Comparison of ENCODE assay signal across 10 mouse cellular contexts in the genomic region with DNA sequence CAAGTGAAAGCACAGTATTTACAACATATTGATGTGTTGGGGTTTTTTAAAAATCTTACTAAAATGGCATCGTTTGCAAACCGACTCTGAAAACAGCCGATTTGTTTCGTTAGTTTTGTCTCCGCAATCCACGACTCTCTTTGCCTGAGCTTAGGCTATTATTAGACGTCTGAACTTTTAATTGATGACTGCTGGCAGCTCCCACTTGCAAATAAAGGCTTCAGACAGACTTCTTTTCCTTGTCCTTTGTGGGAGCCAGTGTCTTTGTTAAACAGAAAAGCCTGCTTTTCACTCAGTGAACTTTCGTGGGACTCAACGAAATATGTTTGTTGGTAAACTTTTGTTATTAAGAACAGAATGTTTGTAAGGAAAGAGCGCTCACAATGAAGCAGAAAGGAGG. TPM values are rescaled to one million over a fixed set of nuclear protein-coding genes. Genes with fewer than 3 reads are reported as not detected.
DNase-seq lines count a peak whose midpoint lies in the region; ATAC-seq lines count a peak whose summit lies in the region.
"Had no signal": no experiment of that assay in that cellular context is flagged by ENCODE, and none has a peak within 500 bp of the region (broad histone marks: within the 10 kb centered on the region; RNA-seq: fewer than 3 reads in every experiment).

No protein-coding gene starts in this region.

- H3K4me1 ChIP-seq in heart, embryonic 13.5 days = peaks cover 4% of the 10 kb centered on the region; the same call in 1 of the 2 replicates
- H3K4me1 ChIP-seq in hindbrain, embryonic 12.5 days = 0 out of 2 replicates have a peak, but pooled peaks cover 2% of the 10 kb centered on the region
- peaks cover 6% of the 10 kb centered on the region; the same call in 1 of the 2 replicates for H3K4me1 ChIP-seq in midbrain, embryonic 10.5 days

- H3K36me3 ChIP-seq in heart, embryonic 13.5 days = peaks cover 11% of the 10 kb centered on the region; the same call in 1 of the 2 replicates
- no peaks in the 10 kb centered on the region for H3K36me3 ChIP-seq in hindbrain, embryonic 12.5 days
- peaks cover 10% of the 10 kb centered on the region; the same call in 1 of the 2 replicates for H3K36me3 ChIP-seq in midbrain, embryonic 10.5 days

- peak overlapping the region; percentile 74 for H3K4me2 ChIP-seq in heart, embryonic 13.5 days
- H3K4me2 ChIP-seq in hindbrain, embryonic 12.5 days (replicated peaks) = peak overlapping the region; percentile 42

- WGBS in heart, embryonic 13.5 days = 21% methylated on average over 10 of the region's 10 CpGs
- WGBS in hindbrain, embryonic 12.5 days = 29% methylated on average over 10 of the region's 10 CpGs
- WGBS in midbrain, embryonic 10.5 days = 28% methylated on average over 10 of the region's 10 CpGs

- no peak for ATAC-seq in heart, embryonic 13.5 days (ENCODE audit: extremely low read depth, insufficient number of reproducible peaks, low FRiP score, low TSS enrichment)
- ATAC-seq in hindbrain, embryonic 12.5 days (ENCODE audit: low FRiP score) = no peak

- DNase-seq in heart, postnatal 14 days = no peak
- DNase-seq in brain, embryonic 18.5 days (ENCODE audit: low read depth, low spot score) = peak; percentile 1
- no peak for DNase-seq in midbrain, embryonic 10.5 days (ENCODE audit: low spot score)
- no peak for DNase-seq in spleen, postnatal 36 days (ENCODE audit: low spot score in 2 of 2)
- no peak for DNase-seq in cerebellum, postnatal 4 days (ENCODE audit: low spot score in 2 of 2)
- no peak for DNase-seq in thymus, postnatal 36 days

- peak overlapping the region; percentile 88 for H3K27ac ChIP-seq in heart, embryonic 13.5 days (replicated peaks)
- 0 out of 2 replicates have a peak overlapping the region, but pooled peaks have one; percentile 85 for H3K27ac ChIP-seq in hindbrain, embryonic 12.5 days
- H3K27ac ChIP-seq in midbrain, embryonic 10.5 days (replicated peaks) = peak overlapping the region; percentile 89

- peak overlapping the region; percentile 74 for H3K9ac ChIP-seq in heart, embryonic 13.5 days
- 0 out of 2 replicates have a peak overlapping the region, but pooled peaks have one; percentile 2 for H3K9ac ChIP-seq in hindbrain, embryonic 12.5 days

- no peaks in the 10 kb centered on the region for H3K9me3 ChIP-seq in heart, embryonic 13.5 days
- no peaks in the 10 kb centered on the region for H3K9me3 ChIP-seq in hindbrain, embryonic 12.5 days (replicated peaks)
- H3K9me3 ChIP-seq in midbrain, embryonic 10.5 days (replicated peaks) = no peaks in the 10 kb centered on the region
- H3K9me3 ChIP-seq: megakaryocyte, embryonic 14.5 days had no signal

- intact Hi-C loops in heart, postnatal 14 days (cut with DNase I) = no loop called here

- H3K27me3 ChIP-seq in heart, embryonic 13.5 days (replicated peaks) = 0 out of 2 replicates have a peak, but pooled peaks cover 4% of the 10 kb centered on the region
- peaks cover 9% of the 10 kb centered on the region; the same call in 1 of the 2 replicates for H3K27me3 ChIP-seq in hindbrain, embryonic 12.5 days
- H3K27me3 ChIP-seq in midbrain, embryonic 10.5 days (ENCODE audit: low read depth, poor library complexity, severe bottlenecking) = peaks cover 56% of the 10 kb centered on the region

- peak overlapping the region; percentile 68 for H3K4me3 ChIP-seq in heart, embryonic 13.5 days
- peak overlapping the region; percentile 53 for H3K4me3 ChIP-seq in hindbrain, embryonic 12.5 days
- peak overlapping the region; percentile 65 for H3K4me3 ChIP-seq in midbrain, embryonic 10.5 days

RNA-seq across cellular contexts. Expression of a gene that starts 0.6 kb away (rescaled TPM):
- 230 and 260 TPM in 2 replicates for polyA plus RNA-seq in heart, embryonic 13.5 days (2015; fragmentation: Nextera tagmentation; extraction: Ambion mirVana)
- total RNA-seq in heart, postnatal 14 days (2021) = 10 to 100 TPM; 27.2 to 34.4 TPM
- 168 and 189 TPM in 2 replicates for polyA plus RNA-seq in hindbrain, embryonic 12.5 days (2016; fragmentation: Nextera tagmentation; extraction: Ambion mirVana)
- 178 and 192 TPM in 2 replicates for polyA plus RNA-seq in midbrain, embryonic 10.5 days (2016; fragmentation: Nextera tagmentation; extraction: Ambion mirVana)

RNA-seq across cellular contexts. Expression of a gene that starts 30.9 kb away (rescaled TPM):
- 15.2 and 16.5 TPM in 2 replicates for polyA plus RNA-seq in heart, embryonic 13.5 days (2015; fragmentation: Nextera tagmentation; extraction: Ambion mirVana)
- 1 to 10 TPM; 1.6 to 1.7 TPM for total RNA-seq in heart, postnatal 14 days (2021)
- polyA plus RNA-seq in hindbrain, embryonic 12.5 days (2016; fragmentation: Nextera tagmentation; extraction: Ambion mirVana) = 13.9 and 16.1 TPM in 2 replicates
- polyA plus RNA-seq in midbrain, embryonic 10.5 days (2016; fragmentation: Nextera tagmentation; extraction: Ambion mirVana) = 3.1 and 3.4 TPM in 2 replicates
- polyA plus RNA-seq: Patski had no signal

RNA-seq across cellular contexts. Expression of a gene that starts 34.0 kb away (rescaled TPM):
- polyA plus RNA-seq in heart, embryonic 13.5 days (2015; fragmentation: Nextera tagmentation; extraction: Ambion mirVana) = 195 and 204 TPM in 2 replicates
- total RNA-seq in heart, postnatal 14 days (2021) = 1 to 10 TPM in 1 of 2 experiments, under 1 TPM in 1; 0.71 to 1.7 TPM
- 71.4 and 77.7 TPM in 2 replicates for polyA plus RNA-seq in hindbrain, embryonic 12.5 days (2016; fragmentation: Nextera tagmentation; extraction: Ambion mirVana)
- polyA plus RNA-seq in midbrain, embryonic 10.5 days (2016; fragmentation: Nextera tagmentation; extraction: Ambion mirVana) = 88.7 and 106 TPM in 2 replicates
- polyA plus RNA-seq: Patski had no signal

RNA-seq across cellular contexts. Expression of a gene that starts 41.8 kb away (rescaled TPM):
- polyA plus RNA-seq in heart, embryonic 13.5 days (2015; fragmentation: Nextera tagmentation; extraction: Ambion mirVana) = 12.3 and 15.1 TPM in 2 replicates
- total RNA-seq in heart, postnatal 14 days (2021) = 1 to 10 TPM; 1.9 to 2.0 TPM
- 2.1 and 7.2 TPM in 2 replicates for polyA plus RNA-seq in hindbrain, embryonic 12.5 days (2016; fragmentation: Nextera tagmentation; extraction: Ambion mirVana)
- polyA plus RNA-seq in midbrain, embryonic 10.5 days (2016; fragmentation: Nextera tagmentation; extraction: Ambion mirVana) = 0.70 TPM in 2 replicates
- polyA plus RNA-seq: Patski had no signal

RNA-seq across cellular contexts. Expression of a gene that starts 42.5 kb away (rescaled TPM):
- polyA plus RNA-seq in heart, embryonic 13.5 days (2015; fragmentation: Nextera tagmentation; extraction: Ambion mirVana) = 226 and 272 TPM in 2 replicates
- total RNA-seq in heart, postnatal 14 days (2021) = 1 to 10 TPM; 2.9 to 7.0 TPM
- 100 TPM in 2 replicates for polyA plus RNA-seq in hindbrain, embryonic 12.5 days (2016; fragmentation: Nextera tagmentation; extraction: Ambion mirVana)
- polyA plus RNA-seq in midbrain, embryonic 10.5 days (2016; fragmentation: Nextera tagmentation; extraction: Ambion mirVana) = 139 and 163 TPM in 2 replicates
